Mouse (Mus musculus) hindbrain, postnatal 0 days (tissue): ENCODE data around the gene Chst10. TPM values are rescaled to one million over a fixed set of nuclear protein-coding genes. Genes with fewer than 3 reads are reported as not detected.

Experiments
- ATAC-seq: fragments of 200-750 bp; cut with Nextera tagmentation; 2 replicates; pipeline ENCODE4 v1.8.0; 2017; ENCODE audit warnings: mild to moderate bottlenecking, moderate TSS enrichment, moderate library complexity
- DNase-seq: peaks from one replicate; pipeline ENCODE4 v3.0.0-alpha.2; 2015; ENCODE audit warnings: low spot score
- H3K27ac ChIP-seq: fragments of 300-500 bp; sonication (generic); 2 replicates; pipeline ENCODE4 v1.5.1; 2014; ENCODE audit warnings: mild to moderate bottlenecking
- H3K27me3 ChIP-seq: fragments of 300-500 bp; sonication (generic); 2 replicates; pipeline ENCODE4 v1.6.1; 2014; ENCODE audit warnings: low read length, mixed read lengths; ENCODE audit not compliant: insufficient read depth
- H3K36me3 ChIP-seq: fragments of 300-500 bp; sonication (generic); 2 replicates; pipeline ENCODE4 v1.6.1; 2014; ENCODE audit warnings: low read length, mixed read lengths; ENCODE audit not compliant: insufficient read depth
- H3K4me1 ChIP-seq: fragments of 300-500 bp; sonication (generic); 2 replicates; pipeline ENCODE4 v1.6.1; 2014; ENCODE audit warnings: antibody characterized with exemption, low read length, mixed read lengths; ENCODE audit not compliant: insufficient read depth
- H3K4me2 ChIP-seq: fragments of 300-500 bp; sonication (generic); 2 replicates; pipeline ENCODE4 v1.6.1; 2014; ENCODE audit warnings: low read depth, mild to moderate bottlenecking, low read length, moderate library complexity, mixed read lengths
- H3K4me3 ChIP-seq: fragments of 300-500 bp; sonication (generic); 2 replicates; pipeline ENCODE4 v1.5.1; 2014; ENCODE audit warnings: low read length
- H3K9ac ChIP-seq: fragments of 300-500 bp; sonication (generic); replicated peaks from 2 replicates; pipeline ENCODE4 v1.6.1; 2014; ENCODE audit warnings: mild to moderate bottlenecking, low read length, moderate library complexity, mixed read lengths
- H3K9me3 ChIP-seq: fragments of 300-500 bp; sonication (generic); 2 replicates; pipeline ENCODE4 v1.6.1; 2016; ENCODE audit warnings: low read length, mixed read lengths
- CTCF ChIP-seq: IDR thresholded peaks from 2 replicates; pipeline ENCODE4 v1.5.1; 2016; ENCODE audit warnings: antibody characterized with exemption, control low read depth, low read depth
- WGBS: fragments of 180-500 bp; shearing (Covaris S2); extraction: QIAGEN DNeasy Blood & Tissue Kit; methylation state at CpG from one replicate; pipeline ENCODE4 v1.1.7; 2014; 5-methylcytosine and 5-hydroxymethylcytosine counted together
- polyA plus RNA-seq: library from polyadenylated mRNA; unstranded; fragments of >200 nt; fragmentation: Nextera tagmentation; extraction: Ambion mirVana; gene quantifications from 2 replicates; pipeline ENCODE4 v1.2.1, GENCODE M21; 2015
- total RNA-seq: library from RNA; depleted of rRNA; stranded (reverse); fragments of >200 nt; gene quantifications from 2 replicates; pipeline ENCODE4 v1.2.3, GENCODE M21; 2014

Gene Chst10
- total and polyA plus RNA-seq, 2 experiments from 2014 or later = 56.2 to 63.6 TPM

GRCm38 (mm10) chr1:38871834-38872233 is 26.1 kb downstream of the Chst10 start:
- Histone ChIP-seq H3K27ac (no peak overlapping the region), H3K4me1 (no peaks in the 10 kb centered on the region), H3K9me3 (no peaks in the 10 kb centered on the region), H3K4me3 (no peak overlapping the region), H3K36me3 (peaks cover 31% of the 10 kb centered on the region; the same call in 1 of the 2 replicates), H3K9ac (no peak overlapping the region), H3K27me3 (no peaks in the 10 kb centered on the region), H3K4me2 (no peak overlapping the region)
- DNase-seq (no peak), ATAC-seq (no peak)
- WGBS = 81% methylated on average over 6 of the region's 6 CpGs
- no peak for TF ChIP-seq CTCF

GRCm38 (mm10) chr1:38869398-38870195 is 28.4 kb downstream of the Chst10 start:
- no peaks in the 10 kb centered on the region for H3K27me3 ChIP-seq
- DNase-seq (no peak), ATAC-seq (no peak)
- no peak overlapping the region for H3K27ac ChIP-seq
- no peak overlapping the region for H3K4me3 ChIP-seq
- 55% methylated on average over 13 of the region's 13 CpGs for WGBS
- TF ChIP-seq CTCF = no peak
- no peaks in the 10 kb centered on the region for H3K9me3 ChIP-seq
- H3K4me2 ChIP-seq = no peak overlapping the region
- H3K9ac ChIP-seq = no peak overlapping the region
- H3K4me1 ChIP-seq = no peaks in the 10 kb centered on the region
- peaks cover 41% of the 10 kb centered on the region; the same call in 1 of the 2 replicates for H3K36me3 ChIP-seq

GRCm38 (mm10) chr1:38866242-38866641 is 31.7 kb downstream of the Chst10 start:
- ATAC-seq = no peak
- H3K4me1 ChIP-seq = 0 out of 2 replicates have a peak, but pooled peaks cover under 1% of the 10 kb centered on the region
- H3K4me3 ChIP-seq = no peak overlapping the region
- H3K36me3 ChIP-seq = peaks cover 40% of the 10 kb centered on the region; the same call in 1 of the 2 replicates
- no peak for DNase-seq
- H3K27me3 ChIP-seq = no peaks in the 10 kb centered on the region
- H3K27ac ChIP-seq = no peak overlapping the region
- TF ChIP-seq CTCF = no peak
- H3K9ac ChIP-seq = no peak overlapping the region
- 87% methylated on average over 5 of the region's 5 CpGs for WGBS
- no peak overlapping the region for H3K4me2 ChIP-seq
- no peaks in the 10 kb centered on the region for H3K9me3 ChIP-seq

GRCm38 (mm10) chr1:38864341-38864740 is 33.6 kb downstream of the Chst10 start:
- Histone ChIP-seq H3K36me3 (peaks cover 35% of the 10 kb centered on the region; the same call in 1 of the 2 replicates), H3K27me3 (no peaks in the 10 kb centered on the region), H3K4me2 (no peak overlapping the region), H3K9me3 (no peaks in the 10 kb centered on the region), H3K4me1 (0 out of 2 replicates have a peak, but pooled peaks cover 5% of the 10 kb centered on the region), H3K9ac (no peak overlapping the region), H3K27ac (no peak overlapping the region), H3K4me3 (no peak overlapping the region)
- no peak for TF ChIP-seq CTCF
- WGBS = 76% methylated on average over 9 of the region's 9 CpGs
- no peak for ATAC-seq
- no peak for DNase-seq

- 22% methylated on average over 4 of the region's 4 CpGs for WGBS
- H3K36me3 ChIP-seq = peaks cover 29% of the 10 kb centered on the region; the same call in 1 of the 2 replicates
- H3K4me3 ChIP-seq = no peak overlapping the region
- TF ChIP-seq CTCF = peak; percentile 64
- peak; percentile 64 for DNase-seq
- H3K4me2 ChIP-seq = no peak overlapping the region
- 0 out of 2 replicates have a peak, but pooled peaks cover 5% of the 10 kb centered on the region for H3K4me1 ChIP-seq
- no peaks in the 10 kb centered on the region for H3K9me3 ChIP-seq
- H3K9ac ChIP-seq = no peak overlapping the region
- no peak overlapping the region for H3K27ac ChIP-seq
- H3K27me3 ChIP-seq = no peaks in the 10 kb centered on the region
- ATAC-seq = no peak; the same call in 1 of the 2 replicates
Observed at GRCm38 (mm10) chr1:38862213-38862612, 35.7 kb downstream of the Chst10 start.

- Histone ChIP-seq H3K9me3 (no peaks in the 10 kb centered on the region), H3K36me3 (peaks cover 23% of the 10 kb centered on the region; the same call in 1 of the 2 replicates), H3K4me3 (no peak overlapping the region), H3K4me2 (no peak overlapping the region), H3K4me1 (0 out of 2 replicates have a peak, but pooled peaks cover 5% of the 10 kb centered on the region), H3K27me3 (no peaks in the 10 kb centered on the region), H3K27ac (peak overlapping the region; percentile 12; the same call in 1 of the 2 replicates), H3K9ac (no peak overlapping the region)
- no peak for TF ChIP-seq CTCF
- WGBS = 86% methylated on average over 9 of the region's 9 CpGs
- ATAC-seq = peak; percentile 77
- peak; percentile 68 for DNase-seq
Observed at GRCm38 (mm10) chr1:38860867-38861524, 37.0 kb downstream of the Chst10 start.
